Mouse (Mus musculus) liver, adult 2 months (tissue): ENCODE data around the gene Zfp62.
"Not testable (repeated sequence)": the region's sequence is repeated elsewhere in the genome, so short reads cannot be mapped to it uniquely, and the experiment has no call there.

Experiments
- CTCF ChIP-seq: fragments of 200-500 bp; IDR thresholded peaks from 2 replicates; pipeline ENCODE4 v1.5.1; 2011; ENCODE audit warnings: low read depth, low read length, control low read depth
- POLR2A ChIP-seq: fragments of 200-500 bp; IDR thresholded peaks from 2 replicates; pipeline ENCODE4 v1.6.1; 2011; ENCODE audit warnings: low read length, control low read depth; ENCODE audit not compliant: insufficient read depth; ENCODE audit errors: extremely low read depth

- not testable (repeated sequence) for TF ChIP-seq CTCF, POLR2A
Measured at GRCm38 (mm10) chr11:49194771-49195170, 8.3 kb upstream of the Zfp62 start.
